Mouse (Mus musculus) c-Kit-negative CD71-positive TER-119-positive erythroid progenitor cells, embryonic 14.5 days (primary cell): Measurements from ENCODE around the gene Olig3.
"Not testable (repeated sequence)": the region's sequence is repeated elsewhere in the genome, so short reads cannot be mapped to it uniquely, and the experiment has no call there.

Experiments
- DNase-seq: peaks from one replicate; pipeline ENCODE4 v3.0.0-alpha.2; 2013; ENCODE audit warnings: low read depth, low spot score

The Olig3 gene

DNA sequence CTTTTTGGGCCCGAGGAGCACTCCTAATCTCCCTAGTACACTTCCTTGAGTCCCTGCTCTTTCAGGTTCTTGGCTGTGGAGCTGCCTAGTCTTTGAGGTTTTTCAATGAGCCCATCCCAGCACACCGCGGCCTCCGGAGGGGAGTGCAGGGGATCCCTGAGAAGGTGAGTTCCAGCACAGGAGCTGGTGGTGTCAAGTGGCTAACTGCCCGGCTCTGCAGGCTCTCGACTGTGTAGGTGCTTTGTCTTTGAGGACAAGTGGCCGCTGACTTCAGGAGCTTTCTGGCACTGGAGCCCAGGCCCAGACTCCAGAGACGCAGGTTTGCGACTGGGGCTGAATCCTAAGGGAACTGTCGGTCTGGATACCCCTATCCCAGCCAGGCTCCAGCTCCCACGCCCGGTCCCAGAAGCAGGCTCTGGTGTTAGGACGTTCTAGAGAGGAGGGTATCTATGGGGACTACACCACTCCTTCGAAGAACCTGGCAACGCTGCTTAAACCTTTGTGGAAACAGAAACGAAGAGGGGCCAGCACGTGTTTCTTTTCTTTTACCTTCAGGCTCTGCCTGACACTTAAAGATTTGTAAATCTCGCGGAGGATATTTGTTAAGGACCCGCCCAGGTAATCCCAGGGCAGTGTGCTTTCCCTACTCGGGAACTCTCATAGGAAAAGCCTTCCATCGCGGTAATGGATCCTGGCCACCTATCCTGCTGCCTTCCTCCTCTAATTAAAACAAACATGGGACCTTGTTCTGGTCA is 5.4 kb downstream of the Olig3 start:
- DNase-seq = no peak

GRCm38 (mm10) chr10:19362294-19362590 is 5.9 kb downstream of the Olig3 start:
- DNase-seq = no peak

DNA sequence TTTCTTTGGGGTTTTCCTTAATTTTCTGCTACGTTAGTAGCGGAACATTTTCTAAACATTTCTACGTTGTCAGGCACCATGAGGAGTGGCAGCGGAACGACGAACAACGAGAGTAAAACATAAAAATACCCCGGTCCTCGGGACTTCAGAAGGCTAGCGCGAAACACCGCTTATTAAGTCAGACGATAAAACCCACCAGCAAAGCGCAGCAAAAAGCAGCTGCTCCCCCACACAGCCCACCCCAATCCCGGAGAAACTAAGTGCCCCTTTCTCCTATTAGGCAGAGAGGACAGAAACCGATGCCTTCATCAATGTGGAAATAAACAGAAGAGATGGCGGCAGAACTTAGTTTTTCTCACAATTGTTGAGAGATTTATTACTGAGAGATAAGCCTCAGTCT is 6.5 kb downstream of the Olig3 start:
- no peak for DNase-seq

GRCm38 (mm10) chr10:19363365-19363764 is 7.0 kb downstream of the Olig3 start:
- no peak for DNase-seq

DNA sequence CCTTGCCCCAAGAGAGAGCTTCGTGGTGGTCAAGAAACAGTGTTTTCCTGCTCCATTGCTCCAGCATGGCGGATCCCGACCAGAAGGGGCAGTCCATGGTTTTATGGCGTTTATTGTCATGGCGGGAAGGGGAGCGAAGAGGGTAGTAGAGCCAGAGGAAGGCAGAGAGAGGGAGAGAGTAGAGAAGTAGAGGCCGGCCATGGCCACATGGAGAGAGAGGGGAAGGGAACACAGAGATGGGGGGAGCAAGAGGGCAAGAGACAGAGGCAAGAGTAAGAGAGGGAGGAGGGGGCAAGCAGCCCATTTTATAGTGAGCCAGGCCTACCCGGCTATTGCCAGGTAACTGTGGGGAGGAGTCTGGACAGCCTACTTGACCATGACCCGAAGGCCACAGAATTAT is 12.8 kb downstream of the Olig3 start:
- DNase-seq = no peak

DNA sequence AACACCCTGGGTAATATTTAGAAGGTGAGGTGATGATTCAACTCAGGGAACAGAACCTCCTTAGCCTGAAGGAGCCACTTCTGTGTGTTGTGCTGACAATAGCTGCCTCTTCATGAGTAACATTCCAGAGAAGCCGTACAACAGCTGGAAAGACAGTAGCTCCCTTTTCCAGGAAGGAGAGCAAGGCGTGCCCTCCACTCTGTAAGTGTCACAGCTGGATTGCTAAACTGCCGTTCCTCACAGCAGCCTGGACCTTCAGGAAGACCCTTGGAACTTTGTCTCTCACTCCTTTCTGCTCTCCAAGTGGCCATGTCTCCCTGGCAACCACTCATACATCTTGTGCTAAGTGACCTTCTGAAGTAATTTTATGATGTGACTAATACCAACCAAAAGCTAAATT is 13.8 kb downstream of the Olig3 start:
- DNase-seq = no peak

- no peak for DNase-seq
Observed at GRCm38 (mm10) chr10:19372263-19372662, 15.9 kb downstream of the Olig3 start.

DNA sequence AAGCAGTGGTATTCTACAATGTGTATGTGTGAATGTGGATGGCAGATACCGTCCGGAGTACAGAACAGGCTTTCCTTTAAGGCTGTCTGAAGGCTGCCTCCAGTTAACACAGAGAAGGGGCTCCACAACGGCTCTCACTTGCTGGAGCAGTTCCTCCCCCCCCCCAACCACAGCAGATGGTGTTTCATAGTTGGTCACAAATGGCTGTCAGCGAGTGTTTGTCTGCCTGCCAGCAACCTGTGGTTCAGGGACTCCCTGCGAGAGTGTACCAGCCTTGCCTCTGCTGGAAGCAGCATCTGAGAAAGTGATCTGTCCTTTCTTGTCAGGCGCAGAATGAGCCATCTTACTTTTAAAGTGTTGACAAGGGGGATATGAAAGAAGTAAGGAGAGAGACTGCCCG is 17.5 kb downstream of the Olig3 start:
- DNase-seq = no peak

DNA sequence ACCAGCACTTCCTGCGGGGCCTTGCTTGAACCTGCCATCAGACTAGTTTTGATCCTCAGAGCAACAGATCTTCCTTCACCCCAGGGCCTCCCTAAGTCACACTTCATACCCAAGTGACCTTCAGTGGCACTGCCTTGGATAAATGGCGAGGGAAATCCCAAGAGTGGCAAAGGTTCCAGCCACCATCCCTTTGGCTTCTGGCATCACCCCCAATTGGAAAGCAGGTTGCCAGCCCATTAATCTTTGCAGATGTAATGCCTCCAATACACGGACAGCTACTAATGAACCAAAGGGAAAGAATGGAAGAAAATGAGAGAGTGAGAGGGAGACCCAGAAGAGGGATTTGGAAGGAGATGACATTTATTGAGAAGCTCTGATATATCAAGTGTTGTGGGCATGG is 18.0 kb downstream of the Olig3 start:
- no peak for DNase-seq

DNA sequence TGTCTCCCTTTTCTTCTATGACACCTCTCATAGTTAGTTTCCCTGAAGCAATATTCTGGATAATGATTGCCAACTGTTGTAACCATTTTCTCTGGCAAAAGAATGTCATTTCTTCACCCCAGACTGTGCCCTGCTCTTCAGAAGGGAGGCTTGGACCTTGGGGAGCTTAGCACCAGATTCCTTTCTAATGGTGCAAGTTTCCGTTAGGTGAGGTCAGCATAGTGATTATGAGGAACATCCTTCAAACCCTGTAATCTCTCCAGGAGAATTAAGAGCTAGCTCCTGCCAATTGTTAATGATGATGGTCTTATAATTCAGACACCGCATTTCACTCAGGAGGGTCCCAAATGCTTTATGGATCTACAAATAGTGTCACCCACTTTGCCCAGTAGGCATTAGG is 19.5 kb downstream of the Olig3 start:
- DNase-seq = no peak

DNA sequence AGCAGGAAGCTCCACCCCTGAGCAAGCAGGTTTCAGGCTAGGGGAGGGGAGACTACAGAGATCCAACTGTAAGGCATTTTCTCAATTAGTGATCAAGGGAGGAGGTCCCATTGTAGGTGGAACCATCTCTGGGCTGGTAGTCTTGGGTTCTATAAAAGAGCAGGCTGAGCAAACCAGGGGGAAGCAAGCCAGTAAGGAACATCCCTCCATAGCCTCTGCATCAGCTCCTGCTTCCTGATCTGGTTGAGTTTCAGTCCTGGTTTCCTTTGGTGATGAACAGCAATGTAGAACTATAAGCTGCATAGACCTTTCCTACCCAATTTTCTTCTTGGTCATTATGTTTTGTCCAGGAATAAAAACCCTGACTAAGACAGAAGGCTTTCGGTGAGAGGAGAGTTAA is 24.6 kb downstream of the Olig3 start:
- not testable (repeated sequence) for DNase-seq

GRCm38 (mm10) chr10:19384176-19384575 is 27.8 kb downstream of the Olig3 start:
- DNase-seq = no peak

- DNase-seq = no peak
Observed at GRCm38 (mm10) chr10:19391819-19392218, 35.5 kb downstream of the Olig3 start.

GRCm38 (mm10) chr10:19396485-19397137 is 40.3 kb downstream of the Olig3 start:
- DNase-seq = no peak

- DNase-seq = no peak
Observed at GRCm38 (mm10) chr10:19397396-19397795, 41.1 kb downstream of the Olig3 start.

DNA sequence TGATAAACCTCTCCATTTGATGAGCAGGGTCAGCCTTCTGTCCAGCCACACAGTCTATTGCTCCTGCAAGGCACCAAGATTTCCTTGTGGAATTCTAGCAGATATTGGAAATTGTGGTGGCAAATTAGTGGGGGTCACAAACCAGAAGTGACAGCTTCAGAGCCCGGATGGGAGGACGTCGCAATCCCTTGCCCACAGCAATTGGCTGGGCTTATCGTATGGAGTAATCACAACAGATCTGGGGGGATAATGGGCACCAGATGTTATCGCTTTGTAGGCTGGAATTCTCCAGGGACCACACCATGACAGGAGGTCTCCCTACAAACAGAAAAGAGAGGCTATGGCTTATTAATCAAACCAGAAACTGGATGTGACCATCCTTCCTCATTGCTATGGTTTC is 44.8 kb downstream of the Olig3 start:
- DNase-seq = no peak

- DNase-seq = no peak
Observed at GRCm38 (mm10) chr10:19404401-19404800, 48.1 kb downstream of the Olig3 start.

DNA sequence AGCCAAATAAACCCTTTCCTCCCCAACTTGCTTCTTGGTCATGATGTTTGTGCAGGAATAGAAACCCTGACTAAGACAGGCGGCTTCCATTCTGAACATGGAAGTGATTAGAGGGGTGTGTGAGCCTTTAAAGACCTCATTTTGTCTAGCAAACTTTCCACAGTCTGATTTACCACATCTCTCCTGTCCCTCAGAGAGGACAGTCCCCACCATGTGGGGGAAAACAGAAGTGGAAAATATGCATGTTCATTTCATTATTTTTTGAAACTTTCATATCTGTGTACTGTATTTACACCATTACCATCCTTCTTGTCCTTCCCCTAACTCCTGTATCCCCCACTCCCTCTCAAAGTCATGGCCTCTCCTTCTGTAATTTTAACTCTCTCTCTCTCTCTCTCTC is 49.6 kb downstream of the Olig3 start:
- DNase-seq = no peak

GRCm38 (mm10) chr10:19407168-19407567 is 50.8 kb downstream of the Olig3 start:
- DNase-seq = no peak
